Mouse (Mus musculus): ENCODE results near the gene Wfikkn2. TPM values are rescaled to one million over a fixed set of nuclear protein-coding genes. Genes with fewer than 3 reads are reported as not detected.

Gene Wfikkn2
- polyA plus RNA-seq, 1 experiment from 2014 or later = 3.4 TPM

GRCm38 (mm10) chr11:94246789-94247061 lies 920 bp upstream of the Wfikkn2 start:
- Histone ChIP-seq H3K27me3 (ENCODE audit: control insufficient read depth, insufficient read depth, low read length) (no peaks in the 10 kb centered on the region), H3K9ac (ENCODE audit: low read length) (peak overlapping the region; percentile 49), H3K4me3 (replicated peaks; ENCODE audit: low read length) (no peak overlapping the region), H3K4me2 (ENCODE audit: low read depth, low read length) (0 out of 2 replicates have a peak overlapping the region, but pooled peaks have one; percentile 11), H3K27ac (ENCODE audit: low read length) (peak overlapping the region; percentile 64), H3K4me1 (ENCODE audit: control insufficient read depth, insufficient read depth, low read length) (peaks cover 35% of the 10 kb centered on the region), H3K9me3 (replicated peaks; ENCODE audit: control insufficient read depth, low read length) (no peaks in the 10 kb centered on the region), H3K36me3 (ENCODE audit: control insufficient read depth, insufficient read depth, low read length) (no peaks in the 10 kb centered on the region)
- WGBS = 40% methylated on average over 8 of the region's 8 CpGs
- no peak for ATAC-seq (ENCODE audit: insufficient read depth, low FRiP score)

DNA sequence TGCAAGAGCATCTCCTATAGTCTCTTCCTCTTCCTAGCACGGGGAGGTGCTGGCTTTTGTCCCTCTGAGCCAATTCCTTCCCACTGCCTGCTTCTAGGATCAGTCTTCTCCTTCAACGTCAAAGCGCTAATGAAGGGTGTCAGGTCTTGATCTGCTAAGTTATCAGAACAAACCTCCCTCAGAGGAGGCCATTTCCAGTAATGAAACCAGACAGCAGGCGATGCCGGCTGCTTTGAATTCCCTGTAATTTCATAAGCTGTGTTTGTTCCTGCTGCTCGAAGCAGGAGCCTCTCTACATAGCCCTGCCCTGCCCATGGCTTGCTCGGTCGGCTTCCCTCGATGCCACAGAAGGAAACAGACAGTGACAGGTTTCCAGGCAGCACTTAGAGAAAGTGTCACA lies 1.4 kb downstream of the Wfikkn2 start:
- H3K27me3 ChIP-seq (ENCODE audit: control insufficient read depth, insufficient read depth, low read length) = no peaks in the 10 kb centered on the region
- no peak for ATAC-seq (ENCODE audit: insufficient read depth, low FRiP score)
- H3K36me3 ChIP-seq (ENCODE audit: control insufficient read depth, insufficient read depth, low read length) = no peaks in the 10 kb centered on the region
- H3K4me3 ChIP-seq (replicated peaks; ENCODE audit: low read length) = no peak overlapping the region
- no peaks in the 10 kb centered on the region for H3K9me3 ChIP-seq (replicated peaks; ENCODE audit: control insufficient read depth, low read length)
- H3K4me1 ChIP-seq (ENCODE audit: control insufficient read depth, insufficient read depth, low read length) = peaks cover 37% of the 10 kb centered on the region
- WGBS = 66% methylated on average over 9 of the region's 9 CpGs
- no peak overlapping the region for H3K4me2 ChIP-seq (ENCODE audit: low read depth, low read length)
- peak overlapping the region; percentile 0; the same call in 1 of the 2 replicates for H3K27ac ChIP-seq (ENCODE audit: low read length)
- no peak overlapping the region for H3K9ac ChIP-seq (ENCODE audit: low read length)

GRCm38 (mm10) chr11:94243422-94244180 lies 2.2 kb downstream of the Wfikkn2 start:
- ATAC-seq (ENCODE audit: insufficient read depth, low FRiP score) = peak; percentile 39
- 33% methylated on average over 15 of the region's 15 CpGs for WGBS
- H3K27ac ChIP-seq (ENCODE audit: low read length) = peak overlapping the region; percentile 72
- H3K4me1 ChIP-seq (ENCODE audit: control insufficient read depth, insufficient read depth, low read length) = peaks cover 37% of the 10 kb centered on the region
- peak overlapping the region; percentile 37; the same call in 1 of the 2 replicates for H3K4me3 ChIP-seq (replicated peaks; ENCODE audit: low read length)
- H3K27me3 ChIP-seq (ENCODE audit: control insufficient read depth, insufficient read depth, low read length) = no peaks in the 10 kb centered on the region
- peak overlapping the region; percentile 60 for H3K4me2 ChIP-seq (ENCODE audit: low read depth, low read length)
- H3K36me3 ChIP-seq (ENCODE audit: control insufficient read depth, insufficient read depth, low read length) = no peaks in the 10 kb centered on the region
- peak overlapping the region; percentile 69 for H3K9ac ChIP-seq (ENCODE audit: low read length)
- H3K9me3 ChIP-seq (replicated peaks; ENCODE audit: control insufficient read depth, low read length) = no peaks in the 10 kb centered on the region

GRCm38 (mm10) chr11:94242760-94243421 lies 2.9 kb downstream of the Wfikkn2 start:
- peak overlapping the region; percentile 60 for H3K4me2 ChIP-seq (ENCODE audit: low read depth, low read length)
- H3K4me1 ChIP-seq (ENCODE audit: control insufficient read depth, insufficient read depth, low read length) = peaks cover 37% of the 10 kb centered on the region
- H3K9ac ChIP-seq (ENCODE audit: low read length) = peak overlapping the region; percentile 69
- peak overlapping the region; percentile 72 for H3K27ac ChIP-seq (ENCODE audit: low read length)
- ATAC-seq (ENCODE audit: insufficient read depth, low FRiP score) = peak; percentile 59
- H3K9me3 ChIP-seq (replicated peaks; ENCODE audit: control insufficient read depth, low read length) = no peaks in the 10 kb centered on the region
- H3K36me3 ChIP-seq (ENCODE audit: control insufficient read depth, insufficient read depth, low read length) = no peaks in the 10 kb centered on the region
- H3K27me3 ChIP-seq (ENCODE audit: control insufficient read depth, insufficient read depth, low read length) = no peaks in the 10 kb centered on the region
- 3% methylated on average over 29 of the region's 29 CpGs for WGBS
- H3K4me3 ChIP-seq (replicated peaks; ENCODE audit: low read length) = peak overlapping the region; percentile 37

GRCm38 (mm10) chr11:94239706-94240105 lies 6.1 kb downstream of the Wfikkn2 start:
- Histone ChIP-seq H3K27ac (ENCODE audit: low read length) (no peak overlapping the region), H3K27me3 (ENCODE audit: control insufficient read depth, insufficient read depth, low read length) (no peaks in the 10 kb centered on the region), H3K9me3 (replicated peaks; ENCODE audit: control insufficient read depth, low read length) (no peaks in the 10 kb centered on the region), H3K9ac (ENCODE audit: low read length) (peak overlapping the region; percentile 35; the same call in 1 of the 2 replicates), H3K4me3 (replicated peaks; ENCODE audit: low read length) (no peak overlapping the region), H3K36me3 (ENCODE audit: control insufficient read depth, insufficient read depth, low read length) (no peaks in the 10 kb centered on the region), H3K4me2 (ENCODE audit: low read depth, low read length) (no peak overlapping the region), H3K4me1 (ENCODE audit: control insufficient read depth, insufficient read depth, low read length) (peaks cover 21% of the 10 kb centered on the region)
- no peak for ATAC-seq (ENCODE audit: insufficient read depth, low FRiP score)
- WGBS = 34% methylated on average over 9 of the region's 9 CpGs

GRCm38 (mm10) chr11:94238786-94239185 lies 7.0 kb downstream of the Wfikkn2 start:
- Histone ChIP-seq H3K4me3 (replicated peaks; ENCODE audit: low read length) (no peak overlapping the region), H3K27ac (ENCODE audit: low read length) (no peak overlapping the region)
- 89% methylated on average over 8 of the region's 8 CpGs for WGBS

GRCm38 (mm10) chr11:94236074-94236473 lies 9.7 kb downstream of the Wfikkn2 start:
- H3K27me3 ChIP-seq (ENCODE audit: control insufficient read depth, insufficient read depth, low read length) = no peaks in the 10 kb centered on the region
- H3K36me3 ChIP-seq (ENCODE audit: control insufficient read depth, insufficient read depth, low read length) = no peaks in the 10 kb centered on the region
- no peaks in the 10 kb centered on the region for H3K9me3 ChIP-seq (replicated peaks; ENCODE audit: control insufficient read depth, low read length)
- H3K9ac ChIP-seq (ENCODE audit: low read length) = peak overlapping the region; percentile 12
- ATAC-seq (ENCODE audit: insufficient read depth, low FRiP score) = peak; percentile 87
- no peak overlapping the region for H3K27ac ChIP-seq (ENCODE audit: low read length)
- H3K4me1 ChIP-seq (ENCODE audit: control insufficient read depth, insufficient read depth, low read length) = peaks cover 11% of the 10 kb centered on the region
- no peak overlapping the region for H3K4me3 ChIP-seq (replicated peaks; ENCODE audit: low read length)
- H3K4me2 ChIP-seq (ENCODE audit: low read depth, low read length) = no peak overlapping the region; the same call in 1 of the 2 replicates
- WGBS = 27% methylated on average over 3 of the region's 3 CpGs

More at GRCm38 (mm10) chr11:94238786-94239185, 7.0 kb downstream of the Wfikkn2 start:
- Histone ChIP-seq H3K9me3 (replicated peaks; ENCODE audit: control insufficient read depth, low read length) (no peaks in the 10 kb centered on the region), H3K27me3 (ENCODE audit: control insufficient read depth, insufficient read depth, low read length) (no peaks in the 10 kb centered on the region), H3K4me1 (ENCODE audit: control insufficient read depth, insufficient read depth, low read length) (peaks cover 20% of the 10 kb centered on the region), H3K36me3 (ENCODE audit: control insufficient read depth, insufficient read depth, low read length) (no peaks in the 10 kb centered on the region), H3K9ac (ENCODE audit: low read length) (no peak overlapping the region), H3K4me2 (ENCODE audit: low read depth, low read length) (no peak overlapping the region)
- no peak for ATAC-seq (ENCODE audit: insufficient read depth, low FRiP score)

GRCm38 (mm10) chr11:94234857-94235256 lies 10.9 kb downstream of the Wfikkn2 start:
- H3K4me1 ChIP-seq (ENCODE audit: control insufficient read depth, insufficient read depth, low read length) = peaks cover 9% of the 10 kb centered on the region
- no peak overlapping the region for H3K4me3 ChIP-seq (replicated peaks; ENCODE audit: low read length)
- H3K27ac ChIP-seq (ENCODE audit: low read length) = no peak overlapping the region
- WGBS = 88% methylated on average over 8 of the region's 8 CpGs
- H3K9ac ChIP-seq (ENCODE audit: low read length) = no peak overlapping the region
- H3K36me3 ChIP-seq (ENCODE audit: control insufficient read depth, insufficient read depth, low read length) = no peaks in the 10 kb centered on the region
- H3K4me2 ChIP-seq (ENCODE audit: low read depth, low read length) = no peak overlapping the region
- no peaks in the 10 kb centered on the region for H3K9me3 ChIP-seq (replicated peaks; ENCODE audit: control insufficient read depth, low read length)
- no peak for ATAC-seq (ENCODE audit: insufficient read depth, low FRiP score)
- H3K27me3 ChIP-seq (ENCODE audit: control insufficient read depth, insufficient read depth, low read length) = no peaks in the 10 kb centered on the region

DNA sequence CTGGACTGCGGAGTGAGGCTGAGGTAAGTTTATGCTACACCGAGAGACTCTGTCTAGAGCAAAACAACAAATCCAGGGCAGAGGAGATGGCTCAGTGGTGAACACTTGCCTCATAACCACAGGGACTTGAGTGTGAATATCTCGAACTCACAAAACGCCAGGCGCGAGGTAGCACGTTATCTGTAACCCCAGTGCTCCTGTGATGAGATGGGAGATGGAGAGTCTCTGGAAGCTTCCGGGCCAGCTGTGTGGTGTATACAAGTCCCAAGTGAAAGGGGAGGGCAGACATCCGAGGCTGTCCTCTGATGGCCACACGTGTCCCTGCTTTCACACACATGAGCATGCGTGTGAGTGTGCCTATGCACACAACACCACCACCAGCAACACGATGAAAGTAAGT lies 11.4 kb downstream of the Wfikkn2 start:
- 85% methylated on average over 12 of the region's 12 CpGs for WGBS
- no peak overlapping the region for H3K27ac ChIP-seq (ENCODE audit: low read length)
- H3K36me3 ChIP-seq (ENCODE audit: control insufficient read depth, insufficient read depth, low read length) = no peaks in the 10 kb centered on the region
- no peak overlapping the region for H3K4me3 ChIP-seq (replicated peaks; ENCODE audit: low read length)
- ATAC-seq (ENCODE audit: insufficient read depth, low FRiP score) = no peak
- no peak overlapping the region for H3K4me2 ChIP-seq (ENCODE audit: low read depth, low read length)
- H3K9me3 ChIP-seq (replicated peaks; ENCODE audit: control insufficient read depth, low read length) = no peaks in the 10 kb centered on the region
- no peak overlapping the region for H3K9ac ChIP-seq (ENCODE audit: low read length)
- no peaks in the 10 kb centered on the region for H3K27me3 ChIP-seq (ENCODE audit: control insufficient read depth, insufficient read depth, low read length)
- H3K4me1 ChIP-seq (ENCODE audit: control insufficient read depth, insufficient read depth, low read length) = peaks cover 8% of the 10 kb centered on the region

All from stomach, embryonic 16.5 days (tissue).